Mouse (Mus musculus): ENCODE results near the gene Yeats4.

Yeats4 gene

GRCm38 (mm10) chr10:117196696-117197095 is 27.6 kb downstream of the Yeats4 start:
- DNase-seq, result no peak

- DNase-seq, result no peak
Measured at GRCm38 (mm10) chr10:117195748-117196147, 28.6 kb downstream of the Yeats4 start.

- no peak for DNase-seq
Measured at GRCm38 (mm10) chr10:117195005-117195404, 29.3 kb downstream of the Yeats4 start.

GRCm38 (mm10) chr10:117193364-117193763 is 30.9 kb downstream of the Yeats4 start:
- DNase-seq, result no peak

GRCm38 (mm10) chr10:117185399-117186089 is 38.8 kb downstream of the Yeats4 start:
- no peak for DNase-seq

- no peak for DNase-seq
Measured at GRCm38 (mm10) chr10:117181098-117181497, 43.2 kb downstream of the Yeats4 start.

GRCm38 (mm10) chr10:117174645-117175044 is 49.7 kb downstream of the Yeats4 start:
- DNase-seq, result no peak

GRCm38 (mm10) chr10:117173566-117174438 is 50.5 kb downstream of the Yeats4 start:
- DNase-seq, result no peak

- DNase-seq, result no peak
Measured at GRCm38 (mm10) chr10:117173111-117173510, 51.2 kb downstream of the Yeats4 start.

- no peak for DNase-seq
Measured at GRCm38 (mm10) chr10:117172069-117172468, 52.2 kb downstream of the Yeats4 start.

- no peak for DNase-seq
Measured at GRCm38 (mm10) chr10:117166785-117167425, 57.4 kb downstream of the Yeats4 start.
